Mouse (Mus musculus) kidney, adult 2 months (tissue): ENCODE results near the gene Rwdd3.

Experiments
- CTCF ChIP-seq: fragments of 200-500 bp; conservative IDR thresholded peaks from 2 replicates; pipeline ENCODE4 v1.5.1; 2011; ENCODE audit warnings: low read depth, mild to moderate bottlenecking, control low read depth, low read length, moderate library complexity, mixed read lengths; ENCODE audit not compliant: insufficient read depth, insufficient read length
- POLR2A ChIP-seq: fragments of 200-500 bp; IDR thresholded peaks from one replicate; pipeline ENCODE4 v1.6.1; 2011; ENCODE audit warnings: low read depth, low read length, control low read depth

GRCm38 (mm10) chr3:121133039-121133438 is 38.5 kb downstream of the Rwdd3 start:
- TF ChIP-seq POLR2A (no peak), CTCF (no peak)
